Mouse (Mus musculus): Measurements from ENCODE around the gene Pcnp.

- TF ChIP-seq POLR2A (IDR thresholded peaks at IDR 0.05; ENCODE audit: control insufficient read depth in 1 of 2, insufficient read depth in 1 of 2, low read depth in 1 of 2, low read length in 2 of 2, poor library complexity in 1 of 2) (no peak), JUND (IDR thresholded peaks at IDR 0.05; ENCODE audit: low read depth, low read length) (no peak), ELF1 (IDR thresholded peaks at IDR 0.05; ENCODE audit: low read depth, low read length) (no peak)
Measured at GRCm38 (mm10) chr16:56019660-56020059, 9.9 kb downstream of the Pcnp start.

Measured in MEL (cell line).